Comparison of ENCODE assay signal across 16 mouse cellular contexts in the genomic region with DNA sequence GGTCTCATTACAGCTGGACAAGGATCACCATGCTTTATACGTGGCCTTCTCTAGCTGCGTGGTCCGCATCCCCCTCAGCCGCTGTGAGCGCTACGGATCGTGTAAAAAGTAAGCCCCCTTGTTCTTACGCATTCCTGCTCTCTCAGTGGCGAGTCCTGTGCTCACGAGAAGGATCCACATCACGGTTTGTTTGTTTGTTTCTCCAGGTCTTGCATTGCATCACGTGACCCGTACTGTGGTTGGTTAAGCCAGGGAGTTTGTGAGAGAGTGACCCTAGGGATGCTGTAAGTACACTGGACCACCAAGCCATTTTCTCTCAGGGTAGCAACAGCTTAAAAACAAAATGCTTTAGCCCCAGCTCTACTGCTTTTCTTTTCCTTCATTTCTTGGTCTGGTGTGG.
"Had no signal": no experiment of that assay in that cellular context is flagged by ENCODE, and none has a peak within 500 bp of the region (broad histone marks: within the 10 kb centered on the region; RNA-seq: fewer than 3 reads in every experiment).

No protein-coding gene starts in this region.

- H3K27me3 ChIP-seq: lung, embryonic 15.5 days; midbrain, embryonic 12.5 days; midbrain, embryonic 15.5 days; neural tube, embryonic 12.5 days; stomach, embryonic 15.5 days had no signal

- H3K9ac ChIP-seq: liver, postnatal 0 days; lung, embryonic 15.5 days; midbrain, embryonic 12.5 days; midbrain, embryonic 15.5 days; neural tube, embryonic 12.5 days; stomach, embryonic 15.5 days had no signal

- H3K4me3 ChIP-seq: lung, embryonic 15.5 days; megakaryocyte, embryonic 14.5 days; midbrain, embryonic 12.5 days; midbrain, embryonic 15.5 days; neural tube, embryonic 12.5 days; stomach, embryonic 15.5 days had no signal

- H3K4me1 ChIP-seq: lung, embryonic 15.5 days; midbrain, embryonic 12.5 days; midbrain, embryonic 15.5 days; neural tube, embryonic 12.5 days; stomach, embryonic 15.5 days had no signal

- DNase-seq: liver, postnatal 0 days; lung, adult 2 months; lung, postnatal 14 days; lung, postnatal 36 days; right cerebral cortex, postnatal 14 days; thymus, adult 2 months; thymus, postnatal 25 days; thymus, postnatal 4 days had no signal

- H3K9me3 ChIP-seq: lung, embryonic 15.5 days; midbrain, embryonic 12.5 days; midbrain, embryonic 15.5 days; neural tube, embryonic 12.5 days; stomach, embryonic 15.5 days had no signal

- H3K27ac ChIP-seq: lung, embryonic 15.5 days; macrophage; midbrain, embryonic 12.5 days; midbrain, embryonic 15.5 days; neural tube, embryonic 12.5 days; stomach, embryonic 15.5 days; stomach, postnatal 0 days had no signal
